Mouse (Mus musculus) T-helper 17 cell (primary cell): ENCODE measurements around the gene Gpnmb.

Source experiments
- in situ Hi-C, 2 experiments: fragments of 300-600 bp; cut with MboI, MseI; formaldehyde crosslinking; loops; 1 replicate in 1 of 2; 2 replicates in 1 of 2; pipeline ENCODE4 v1.15.1; 2025; ENCODE audit warnings: high pct_unique_total_duplicates in 2 of 2

Gpnmb gene

GRCm38 (mm10) chr6:49031230-49031629, 5.1 kb upstream of the Gpnmb start:
- in situ Hi-C loops = no loop called here

GRCm38 (mm10) chr6:49032783-49033182, 3.6 kb upstream of the Gpnmb start:
- in situ Hi-C loops = no loop called here

GRCm38 (mm10) chr6:49037268-49037662, 919 bp downstream of the Gpnmb start:
- in situ Hi-C loops = no loop called here

- in situ Hi-C loops = loop anchor here in 1 of 2 experiments (5.0 kb wide), 1 partner anchor 198 kb away; no protein-coding TSS in a partner anchor
Measured at GRCm38 (mm10) chr6:49039470-49040180, 3.3 kb downstream of the Gpnmb start.

- in situ Hi-C loops = no loop called here
Measured at GRCm38 (mm10) chr6:49046502-49046901, 10.2 kb downstream of the Gpnmb start.

GRCm38 (mm10) chr6:49046976-49047375, 10.6 kb downstream of the Gpnmb start:
- in situ Hi-C loops = no loop called here

- in situ Hi-C loops = no loop called here
Measured at GRCm38 (mm10) chr6:49047848-49048247, 11.5 kb downstream of the Gpnmb start.

GRCm38 (mm10) chr6:49048395-49048794, 12.0 kb downstream of the Gpnmb start:
- in situ Hi-C loops = no loop called here

- in situ Hi-C loops = loop anchor here in 1 of 2 experiments (25.0 kb wide), 1 partner anchor 1389 kb away; no protein-coding TSS in a partner anchor
Measured at GRCm38 (mm10) chr6:49050677-49051410, 14.5 kb downstream of the Gpnmb start.

- in situ Hi-C loops = loop anchor here in 1 of 2 experiments (25.0 kb wide), 1 partner anchor 1390 kb away; no protein-coding TSS in a partner anchor
Measured at GRCm38 (mm10) chr6:49052191-49052590, 15.8 kb downstream of the Gpnmb start.

- in situ Hi-C loops = loop anchor here in 1 of 2 experiments (5.0 to 25.0 kb wide), 3 partner anchors 177 to 1393 kb away; no protein-coding TSS in a partner anchor
Measured at GRCm38 (mm10) chr6:49055256-49055733, 18.9 kb downstream of the Gpnmb start.

GRCm38 (mm10) chr6:49056009-49056408, 19.7 kb downstream of the Gpnmb start:
- in situ Hi-C loops = loop anchor here in 1 of 2 experiments (5.0 to 25.0 kb wide), 3 partner anchors 176 to 1394 kb away; no protein-coding TSS in a partner anchor

GRCm38 (mm10) chr6:49057053-49058021, 21.0 kb downstream of the Gpnmb start:
- in situ Hi-C loops = loop anchor here in 1 of 2 experiments (5.0 to 25.0 kb wide), 3 partner anchors 175 to 1395 kb away; no protein-coding TSS in a partner anchor

- in situ Hi-C loops = loop anchor here in 1 of 2 experiments (5.0 to 25.0 kb wide), 2 partner anchors 69 to 1406 kb away; no protein-coding TSS in a partner anchor
Measured at GRCm38 (mm10) chr6:49068361-49068760, 32.0 kb downstream of the Gpnmb start.

- in situ Hi-C loops = loop anchor here in 1 of 2 experiments (25.0 kb wide), 1 partner anchor 1411 kb away; no protein-coding TSS in a partner anchor
Measured at GRCm38 (mm10) chr6:49073304-49074116, 37.2 kb downstream of the Gpnmb start, which contains the start of gene Malsu1. Gene Malsu1, plus strand, starts transcription at chr6:49073795.

GRCm38 (mm10) chr6:49074117-49074490, 37.8 kb downstream of the Gpnmb start:
- in situ Hi-C loops = loop anchor here in 1 of 2 experiments (25.0 kb wide), 1 partner anchor 1412 kb away; no protein-coding TSS in a partner anchor

GRCm38 (mm10) chr6:49077894-49078293, 41.5 kb downstream of the Gpnmb start:
- in situ Hi-C loops = no loop called here

GRCm38 (mm10) chr6:49079313-49079712, 43.0 kb downstream of the Gpnmb start:
- in situ Hi-C loops = no loop called here

GRCm38 (mm10) chr6:49083008-49083407, 46.7 kb downstream of the Gpnmb start:
- in situ Hi-C loops = no loop called here

- in situ Hi-C loops = no loop called here
Measured at GRCm38 (mm10) chr6:49094968-49095367, 58.6 kb downstream of the Gpnmb start.
